Mouse (Mus musculus): Measurements from ENCODE around the gene Ak2.

Ak2 gene

DNA sequence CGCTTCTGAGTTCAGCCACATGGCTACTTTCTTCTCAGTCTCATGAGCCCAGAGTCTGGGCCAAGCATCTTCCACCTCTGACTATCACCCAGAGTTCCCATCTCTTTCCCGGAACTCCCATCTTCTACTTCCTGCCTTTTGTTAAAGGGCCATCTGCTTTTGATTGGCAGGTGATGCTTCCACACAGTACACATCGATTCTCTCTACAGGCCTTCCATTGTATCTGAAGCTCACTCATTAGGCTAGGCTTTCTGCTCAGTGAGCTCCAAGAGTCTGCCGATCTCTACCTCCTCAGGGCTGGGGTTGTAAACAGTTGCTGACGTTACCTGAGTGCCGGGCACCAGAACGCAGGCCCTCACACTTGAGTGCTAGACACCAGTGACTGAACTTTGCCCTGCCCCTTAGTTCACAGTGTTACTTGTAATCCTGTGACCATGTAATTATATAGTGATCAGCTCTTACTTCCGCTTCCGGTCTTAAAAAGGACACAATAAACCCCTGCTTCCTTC, at the start of gene Ak2:
Gene Ak2 (plus strand): TSS at position 459 of the 509 bp plus-strand sequence.
- no peak for DNase-seq

DNA sequence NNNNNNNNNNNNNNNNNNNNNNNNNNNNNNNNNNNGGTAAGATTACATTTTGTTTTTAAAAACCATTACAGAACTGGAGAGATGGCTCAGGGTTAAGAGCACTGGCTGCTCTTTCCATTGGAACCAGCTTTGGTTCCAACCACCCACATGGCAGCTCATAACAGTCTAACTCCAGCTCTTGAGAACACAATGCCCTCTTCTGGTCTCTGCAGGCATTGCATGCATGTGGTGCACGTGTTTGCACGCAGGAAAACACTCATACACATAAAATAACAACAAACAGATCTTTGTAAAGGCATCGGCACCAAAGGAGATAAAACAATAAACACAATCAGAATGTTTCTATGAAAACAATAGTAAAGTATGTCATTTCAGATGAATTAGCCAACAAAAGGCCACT, 49.4 kb upstream of the Ak2 start:
- DNase-seq = no peak

DNA sequence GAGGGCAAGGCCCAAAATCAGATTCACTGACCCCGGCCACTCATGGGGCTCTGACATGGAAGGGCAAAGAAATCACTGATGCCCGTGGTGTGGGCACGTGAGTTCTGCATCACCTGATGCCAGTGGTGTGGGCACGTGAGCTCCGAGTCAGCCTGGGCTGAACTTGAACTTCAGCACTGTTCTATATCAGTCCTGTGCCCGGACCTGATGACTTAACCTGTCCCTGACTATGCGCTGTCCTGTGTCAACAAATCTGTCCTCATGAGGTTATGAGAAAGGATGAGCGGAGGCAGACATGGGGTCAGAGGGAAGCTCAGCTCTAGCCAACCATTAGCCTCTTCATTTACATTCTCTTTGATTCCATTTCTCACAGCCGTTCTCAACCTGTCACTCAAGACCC, 45.0 kb upstream of the Ak2 start:
- no peak for DNase-seq

DNA sequence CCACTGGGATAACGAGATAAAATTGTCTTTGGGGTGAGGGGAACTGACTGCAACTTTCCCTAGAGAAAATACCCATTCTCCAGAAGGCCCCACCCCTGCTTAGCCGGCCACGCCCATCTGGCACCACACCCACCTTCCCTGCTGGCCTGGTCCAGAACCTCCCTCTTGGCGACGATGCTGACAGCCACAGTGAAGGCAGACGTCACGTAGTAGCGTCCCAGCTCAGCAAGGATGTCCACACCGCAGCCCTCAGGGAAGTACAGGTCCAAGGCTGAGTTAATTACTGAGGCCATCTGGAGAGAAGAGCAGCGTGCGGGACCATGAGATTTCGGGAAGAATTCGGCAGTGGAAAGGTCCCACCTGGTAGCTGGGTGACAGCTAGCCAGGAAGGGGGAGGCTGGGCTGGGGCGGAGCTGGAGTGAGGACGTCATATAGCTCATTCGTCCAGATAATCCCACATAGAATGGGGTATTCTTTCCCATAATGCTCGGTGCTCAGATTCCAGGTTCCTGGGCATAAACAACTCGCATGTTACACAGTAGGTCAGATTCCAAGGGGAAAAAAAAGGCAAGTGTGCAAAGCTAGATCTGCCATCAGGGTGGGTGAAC, 44.3 kb upstream of the Ak2 start:
- no peak for DNase-seq

DNA sequence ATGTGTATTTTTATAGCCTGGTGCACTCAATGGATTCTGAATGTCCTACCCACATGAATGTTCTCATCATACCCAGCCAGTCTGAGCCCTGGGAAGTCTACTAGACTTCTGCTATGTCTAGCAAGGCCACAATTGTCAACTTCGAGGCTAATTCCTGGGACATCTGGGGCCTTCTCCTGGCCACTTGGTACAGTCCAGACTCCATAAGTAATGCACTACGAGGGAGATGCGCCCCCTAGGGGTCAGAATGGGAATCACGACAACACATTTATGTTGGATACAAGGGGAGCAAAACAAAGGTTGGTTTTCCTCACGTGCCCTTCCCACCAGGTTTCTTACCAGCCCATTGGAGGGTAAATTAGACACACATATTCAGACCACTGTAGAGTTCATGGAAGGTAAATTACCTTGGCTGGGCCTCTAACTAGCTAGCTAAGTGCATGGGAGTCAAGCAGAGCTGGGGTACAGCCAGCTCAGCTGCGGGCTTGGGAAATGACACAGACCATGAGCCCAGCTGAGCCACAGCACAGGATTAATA, 43.6 kb upstream of the Ak2 start:
- peak in 1 of 2 experiments; percentile 67 for DNase-seq

DNA sequence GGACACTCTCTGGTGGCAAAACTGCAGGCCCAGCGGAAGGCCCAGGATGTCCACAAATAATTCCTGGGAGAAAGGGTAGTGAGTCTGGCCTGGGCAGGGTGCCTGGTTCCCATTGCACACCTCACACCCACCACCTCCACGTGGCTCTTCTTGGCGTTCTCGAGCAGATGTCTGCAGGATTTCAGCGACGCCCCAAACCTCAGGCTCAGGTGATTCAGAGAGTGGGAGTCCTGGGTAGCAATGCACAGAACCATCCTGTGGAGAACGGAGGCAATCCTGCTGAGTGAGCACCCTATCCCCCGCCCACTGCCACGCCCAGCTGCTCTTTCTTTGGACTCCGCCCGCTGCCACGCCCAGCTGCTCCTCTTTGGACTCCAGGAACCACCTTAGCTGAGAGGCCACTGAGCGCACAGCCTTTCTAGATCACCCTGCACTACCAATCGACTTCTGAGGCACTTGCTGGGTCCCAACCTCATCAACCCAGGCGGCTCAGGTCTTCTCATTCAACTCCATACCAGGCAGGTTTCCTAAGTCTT, 42.2 kb upstream of the Ak2 start:
- DNase-seq = peak in 1 of 2 experiments; percentile 53

DNA sequence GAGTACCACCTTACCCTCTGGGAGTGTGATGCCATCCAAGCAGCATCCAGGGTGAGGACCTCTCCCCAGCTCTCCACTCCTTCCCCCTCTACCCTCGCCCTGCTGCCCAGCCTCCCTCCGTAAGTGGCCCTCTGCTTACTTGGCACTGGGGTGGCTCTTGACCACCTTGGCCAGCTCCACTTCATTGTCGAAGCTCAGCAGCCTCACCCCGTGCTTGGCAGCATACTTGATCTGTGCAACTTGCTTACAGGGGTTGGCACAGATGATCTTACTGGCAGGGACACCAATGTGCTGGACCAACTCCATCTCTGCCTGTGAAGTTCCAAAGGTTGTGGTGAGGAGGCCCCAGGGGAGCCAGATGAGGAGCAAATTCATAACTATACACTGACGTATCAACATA, 41.3 kb upstream of the Ak2 start:
- peak; percentile 64 to 74 for DNase-seq

DNA sequence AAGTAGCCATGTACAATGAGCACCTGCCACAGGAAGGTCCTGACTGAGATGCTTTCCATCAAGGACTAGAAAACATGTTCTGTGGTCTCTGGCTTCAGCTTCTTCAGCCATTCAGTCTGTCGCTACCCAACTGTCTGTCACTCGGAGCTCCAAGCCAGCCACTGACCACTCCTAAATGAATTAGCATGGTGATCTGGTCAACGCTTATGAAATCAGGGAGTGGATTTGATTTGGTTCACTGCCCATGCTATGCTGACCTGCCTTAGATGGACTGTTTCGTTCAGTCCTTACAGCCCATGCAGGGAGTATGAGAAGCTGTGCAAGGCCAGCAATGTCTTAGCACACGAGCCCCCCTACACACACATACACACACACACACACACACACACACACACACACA, 37.9 kb upstream of the Ak2 start:
- DNase-seq = no peak

DNA sequence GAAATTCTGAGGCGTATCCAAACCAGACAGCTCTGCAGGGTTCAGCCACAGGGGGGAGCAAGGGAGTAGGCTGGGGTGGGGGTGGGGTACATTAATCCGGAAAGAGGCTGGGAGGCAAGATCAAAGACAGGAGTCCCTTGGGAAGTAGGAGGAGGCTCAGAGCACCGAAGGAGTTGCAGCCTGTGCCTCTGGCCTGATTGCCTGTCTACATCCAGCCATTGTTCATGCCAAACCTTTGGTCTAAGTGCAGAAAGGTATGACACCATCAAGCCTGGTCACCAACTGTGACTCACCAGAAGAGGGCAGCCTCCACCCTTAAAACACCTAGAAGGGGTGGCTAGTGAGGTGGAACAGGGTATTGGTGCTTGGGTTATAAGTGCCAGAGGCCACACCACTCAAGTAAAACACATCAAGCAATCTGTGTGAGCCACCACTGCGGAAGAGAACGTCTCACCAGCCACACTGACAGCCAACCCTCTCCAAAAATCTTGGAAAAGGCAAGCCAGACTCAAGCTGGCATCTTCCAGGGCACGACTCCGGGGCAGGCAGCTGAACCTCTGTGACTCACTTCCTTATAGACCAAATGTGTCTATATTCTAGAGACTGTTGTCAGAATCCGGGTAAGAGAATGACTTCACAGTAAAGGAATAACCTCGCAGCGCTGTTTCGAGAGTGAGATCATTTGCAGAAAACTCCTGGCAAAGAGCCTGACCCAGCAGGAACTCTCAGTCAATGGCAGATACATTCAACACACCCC, 34.4 kb upstream of the Ak2 start:
- DNase-seq = peak; percentile 61 to 62

DNA sequence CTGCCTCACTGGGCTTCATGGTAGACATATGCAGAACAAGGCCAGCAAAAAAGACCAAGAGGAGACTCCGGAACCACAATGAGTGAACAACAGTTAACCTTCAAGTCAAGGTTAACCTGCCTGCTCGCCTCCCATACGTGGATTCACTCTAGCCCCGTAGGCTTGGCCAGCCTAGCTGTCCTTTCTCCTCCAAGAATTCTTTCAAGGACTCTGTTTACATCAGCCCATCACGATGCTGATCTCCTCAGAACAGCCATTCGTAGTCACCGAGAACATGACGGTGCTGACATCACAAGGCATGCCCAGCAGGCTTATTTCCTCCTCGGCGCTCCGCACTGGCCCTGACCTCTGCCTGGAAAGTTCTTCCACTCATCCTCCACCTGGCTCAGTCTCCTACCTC, 33.6 kb upstream of the Ak2 start:
- no peak for DNase-seq

DNA sequence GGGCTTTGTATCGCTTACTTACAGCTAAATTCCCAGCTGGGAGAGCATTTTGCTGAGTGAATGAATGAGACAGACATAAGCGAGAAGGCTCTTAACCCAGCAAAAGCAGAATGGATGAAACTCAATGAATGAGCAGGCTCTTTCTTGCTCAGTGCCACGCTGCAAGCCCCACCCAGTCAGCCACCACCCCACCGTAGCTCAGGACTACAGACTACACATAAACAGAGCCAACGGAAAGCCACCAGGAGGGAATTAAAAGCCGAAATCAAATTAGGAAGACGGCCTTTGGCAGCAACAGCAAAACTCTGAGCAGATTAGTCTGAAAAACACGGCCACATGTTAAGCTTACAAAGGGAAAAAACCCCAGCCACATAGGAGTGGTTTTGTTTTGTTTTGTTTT, 32.9 kb upstream of the Ak2 start:
- no peak for DNase-seq

DNA sequence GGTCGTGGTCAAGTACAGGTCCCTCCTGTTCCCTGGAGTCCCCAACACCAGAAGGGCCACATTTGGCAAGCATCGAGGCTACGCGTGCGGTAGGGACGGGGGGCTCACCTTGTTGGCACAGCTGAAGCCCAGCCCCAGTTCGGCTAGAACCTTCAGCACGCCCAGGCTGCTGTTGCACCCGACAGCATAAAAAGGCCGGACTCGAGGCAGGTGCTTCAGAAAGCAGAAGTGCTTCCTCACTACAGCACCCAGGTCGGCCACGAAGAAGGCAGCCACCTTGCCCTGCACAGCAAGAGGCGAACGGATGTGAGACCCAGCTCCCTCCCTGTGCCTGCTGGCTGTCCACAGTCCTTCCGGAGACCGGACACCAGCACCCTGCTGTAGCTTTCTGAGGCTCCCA, 32.1 kb upstream of the Ak2 start:
- DNase-seq = no peak

DNA sequence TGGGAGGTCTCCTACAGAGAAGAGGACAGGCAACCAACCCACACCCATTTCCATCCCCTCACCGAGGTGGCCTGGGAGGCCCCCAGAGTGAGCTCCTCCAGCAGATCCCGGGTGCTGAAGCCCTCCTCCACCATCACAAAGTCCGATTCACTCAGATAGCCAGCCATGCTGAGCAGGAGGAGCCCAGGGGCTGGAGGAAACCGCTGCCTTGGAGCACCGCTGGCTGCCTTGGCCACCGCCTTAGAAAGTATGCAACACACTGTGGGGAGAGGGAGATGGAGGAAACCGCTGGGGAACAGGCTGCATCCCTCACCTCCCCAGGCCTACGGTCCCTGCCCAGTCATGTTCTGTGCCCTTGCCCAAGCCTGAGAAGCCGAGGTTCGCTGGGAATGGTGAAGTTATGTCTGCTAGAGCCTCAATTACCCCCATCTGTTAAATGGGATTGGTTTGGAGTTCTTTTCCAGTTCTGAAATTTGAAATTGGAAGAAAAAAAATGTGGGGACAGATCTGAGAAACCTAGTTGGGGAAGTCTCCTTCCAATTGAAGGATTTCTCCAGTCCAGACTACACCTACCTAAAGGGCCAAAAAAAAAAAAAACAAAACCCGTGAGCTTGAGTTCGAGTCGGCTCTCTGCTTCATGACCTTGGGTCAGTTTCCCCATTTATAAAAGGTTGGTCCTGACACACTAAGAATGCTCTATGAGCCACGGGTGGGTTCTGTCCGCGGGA, 30.3 kb upstream of the Ak2 start:
- no peak for DNase-seq

DNA sequence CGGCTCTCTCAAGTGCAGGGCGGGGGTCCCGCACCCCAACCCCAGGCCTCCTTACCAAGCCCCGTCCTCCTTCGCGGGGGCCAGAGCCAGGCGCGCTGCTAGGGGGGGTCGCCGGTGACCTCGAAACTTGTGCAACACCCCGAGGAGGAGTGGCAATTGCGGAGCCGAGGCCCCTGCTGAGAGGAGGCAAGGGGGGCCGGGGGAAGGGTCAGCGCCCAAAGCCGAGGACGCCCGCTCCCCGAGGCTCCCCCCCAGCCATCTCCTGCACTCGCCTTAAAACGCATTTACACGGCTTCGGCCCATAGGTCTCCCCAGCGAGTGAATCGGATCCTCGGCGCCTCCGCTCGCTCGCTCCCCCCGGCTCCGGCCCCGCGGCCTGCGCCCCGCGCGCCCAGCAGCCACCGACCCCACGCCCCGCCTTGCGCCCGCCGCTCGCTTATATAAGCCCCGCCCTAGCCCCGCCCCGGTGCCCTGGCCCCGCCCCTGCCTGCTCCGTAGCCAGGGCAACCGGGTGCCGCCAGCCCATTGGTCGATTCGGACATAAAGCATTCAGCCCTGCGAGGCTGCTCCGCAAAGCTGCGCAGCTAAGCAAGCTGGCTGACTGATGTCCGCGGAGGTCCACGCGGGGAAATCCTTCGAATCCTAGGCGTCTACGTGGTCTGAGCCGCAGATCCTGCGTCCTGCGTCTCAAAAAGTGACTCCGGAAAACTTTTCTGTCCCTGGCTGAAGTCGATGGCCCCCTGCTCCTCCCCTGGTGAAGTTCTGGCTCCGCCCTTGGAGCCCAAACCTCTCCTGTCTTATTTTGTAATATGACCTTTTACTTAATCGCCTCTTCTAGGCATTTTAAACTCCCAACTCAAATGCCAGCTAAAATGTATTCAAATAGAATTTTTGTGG, 29.5 kb upstream of the Ak2 start, which contains the start of gene Azin2:
Gene Azin2 (minus strand): TSS at position 414 of the 897 bp plus-strand sequence.
- DNase-seq = peak; percentile 88 to 90

DNA sequence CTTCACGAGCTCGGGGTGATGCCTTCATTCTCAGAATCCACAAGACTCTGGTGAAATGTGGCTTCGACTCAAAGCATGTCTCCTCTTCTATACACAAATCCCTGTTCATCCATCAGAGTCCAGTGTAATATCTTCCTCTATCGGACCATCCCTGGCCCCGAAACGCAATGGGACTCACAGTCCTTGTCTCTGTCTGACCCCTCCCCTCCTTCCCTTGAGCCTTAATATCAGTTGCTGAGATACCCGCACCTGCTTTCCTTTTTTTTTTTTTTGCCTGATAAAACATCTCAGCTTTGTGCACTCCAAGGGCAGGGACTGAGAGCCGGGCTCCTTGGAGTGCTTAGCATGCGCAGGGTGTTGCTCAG, 28.9 kb upstream of the Ak2 start:
- no peak for DNase-seq

DNA sequence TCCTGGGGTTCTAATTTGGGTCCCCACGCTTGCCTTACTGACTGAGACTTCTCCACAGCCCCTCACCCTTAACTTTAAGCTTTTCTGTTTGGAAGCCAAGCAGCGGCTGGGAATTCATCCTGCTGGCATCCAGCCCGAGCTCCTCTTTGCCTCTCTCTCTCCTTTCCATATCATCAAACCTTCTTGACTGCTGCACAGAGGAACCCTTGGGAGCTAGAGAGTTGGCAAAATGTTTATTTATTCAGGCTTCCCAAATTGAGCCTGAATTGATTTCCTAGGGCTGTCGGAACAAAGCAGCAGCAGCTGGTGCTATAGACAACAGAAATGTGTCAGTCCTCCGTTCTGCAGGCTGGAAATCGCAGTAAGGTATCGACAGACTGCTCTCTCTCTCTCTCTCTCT, 25.0 kb upstream of the Ak2 start:
- DNase-seq = no peak

DNA sequence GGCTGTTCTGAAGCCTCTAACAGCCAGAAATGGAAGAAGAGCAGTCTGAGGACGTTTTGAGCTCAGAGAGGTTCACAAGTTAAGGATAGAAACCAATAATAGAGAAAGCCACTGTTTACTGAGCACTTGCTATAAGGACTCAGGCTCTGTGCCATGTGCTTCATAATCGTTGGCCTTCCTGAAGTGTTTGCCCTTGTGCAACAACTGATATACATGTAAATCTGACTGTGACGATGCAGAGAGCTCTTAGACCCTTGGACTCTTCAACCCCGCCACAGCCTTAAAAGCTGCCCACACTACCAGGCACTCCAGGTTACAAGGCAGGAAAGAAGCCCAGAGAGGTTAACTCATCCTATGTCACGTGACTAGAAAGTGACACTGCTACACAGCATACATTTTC, 22.7 kb upstream of the Ak2 start:
- DNase-seq = no peak

DNA sequence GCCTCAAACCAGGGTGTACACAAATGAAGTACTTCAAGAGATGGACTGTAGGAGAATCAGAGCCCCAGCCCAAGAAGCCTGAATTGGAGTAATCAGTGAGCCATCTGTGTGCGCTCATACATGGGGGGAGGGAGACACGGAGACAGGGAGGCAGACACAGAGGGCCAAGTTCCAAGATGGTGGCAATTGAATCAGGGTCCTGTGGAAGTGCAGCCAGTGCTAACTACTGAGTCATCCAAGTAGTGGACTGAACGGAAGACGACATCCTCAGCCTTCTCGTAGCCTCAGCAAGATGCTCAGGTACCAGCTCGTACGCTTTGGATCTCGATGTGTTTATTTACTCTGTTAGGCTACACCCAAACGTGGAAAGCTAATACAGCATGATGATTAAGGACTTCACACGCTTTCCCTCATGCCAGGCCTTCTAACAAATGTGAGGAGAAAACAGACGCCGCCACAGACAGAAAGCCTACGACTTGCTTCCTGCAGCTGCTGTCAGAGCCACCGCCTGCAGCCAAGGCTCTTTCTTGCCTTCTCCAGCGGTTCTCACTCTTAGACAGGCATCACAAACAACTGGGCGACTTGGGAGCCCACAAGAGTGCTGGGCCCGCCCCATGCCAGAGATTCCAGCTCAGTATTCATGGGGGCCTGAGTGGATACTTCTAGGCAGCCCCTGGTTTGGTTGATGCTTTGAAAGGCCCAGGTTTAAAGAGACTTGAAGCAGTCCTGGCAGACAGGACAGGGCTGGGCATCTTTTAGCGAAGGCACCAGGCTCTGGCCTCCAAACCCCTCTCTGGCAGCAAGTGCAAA, 21.9 kb upstream of the Ak2 start:
- DNase-seq = no peak

DNA sequence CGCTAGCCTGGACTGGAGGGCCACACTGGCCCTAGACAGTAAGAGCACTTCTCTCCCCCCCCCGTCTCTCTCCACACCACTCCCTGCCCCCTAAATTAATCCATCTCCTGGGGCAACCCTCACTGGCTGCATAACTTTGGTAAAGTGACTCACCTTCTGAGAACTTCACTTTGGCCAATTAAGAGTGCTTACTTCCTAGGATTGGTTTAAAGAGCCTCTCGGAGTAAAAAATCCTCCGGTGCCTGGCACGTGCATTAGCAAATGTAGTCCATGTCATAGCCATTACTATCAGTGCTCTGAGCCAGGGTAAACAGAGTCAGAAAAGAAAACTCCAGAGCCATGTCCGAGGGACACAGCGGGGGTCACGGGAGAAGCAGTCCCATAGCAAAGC, 21.3 kb upstream of the Ak2 start:
- no peak for DNase-seq

DNA sequence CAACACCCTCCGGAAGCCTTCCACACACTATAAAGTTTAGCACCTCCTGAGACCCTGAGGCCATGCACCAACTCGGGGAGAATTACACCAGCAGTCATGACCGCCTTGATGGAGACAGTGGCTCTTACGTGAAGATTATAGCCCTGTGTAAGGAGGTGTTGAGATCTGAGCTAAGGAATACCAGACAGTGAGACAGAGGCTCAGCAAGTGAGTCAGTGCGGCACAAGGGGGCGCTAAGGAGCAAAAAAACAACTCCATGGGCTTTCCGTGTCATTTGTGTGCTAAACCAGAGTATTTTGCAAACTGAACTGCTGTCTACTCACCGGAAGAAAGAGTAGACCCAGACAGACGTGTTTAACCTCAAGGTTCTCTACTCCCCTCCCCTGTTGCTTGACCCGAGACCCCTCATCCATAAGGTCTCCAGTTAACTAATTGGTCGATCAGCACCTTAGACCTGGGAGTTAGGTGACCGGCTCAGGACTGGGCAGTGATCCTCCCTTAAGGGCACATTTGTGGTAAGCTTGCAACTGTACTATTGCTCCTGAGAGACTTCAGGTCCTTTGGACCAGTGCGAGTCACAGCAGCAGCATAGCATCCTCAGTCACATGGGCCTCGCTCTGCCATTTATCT, 20.6 kb upstream of the Ak2 start:
- peak in 1 of 2 experiments; percentile 80 for DNase-seq

DNA sequence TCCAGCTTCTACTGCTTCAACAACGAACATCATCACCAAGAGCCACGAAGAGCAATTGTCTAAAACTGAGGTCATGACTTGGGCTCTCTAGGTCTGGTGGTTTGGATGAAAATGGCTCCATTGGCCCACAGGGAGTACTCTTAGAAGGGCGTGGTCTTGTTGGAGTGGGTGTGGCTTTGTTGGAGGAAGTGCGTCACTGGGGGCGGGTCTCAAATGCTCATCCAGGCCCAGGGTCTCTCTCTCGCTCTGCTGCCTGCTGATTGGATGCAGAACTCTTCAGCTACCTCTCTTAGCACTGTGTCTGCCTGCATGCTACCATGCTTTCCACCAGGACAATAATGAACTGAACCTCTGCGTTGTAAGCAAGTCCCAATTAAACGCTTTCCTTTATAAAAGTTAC, 17.1 kb upstream of the Ak2 start:
- DNase-seq = no peak

Data from kidney, adult 8-10 months (tissue).